Mouse (Mus musculus) layer of hippocampus, postnatal 14 days (tissue): ENCODE measurements at regions not wholly inside any gene's neighbourhood (a gene's known extent, or its start where the extent isn't known, plus 50 kb on each side); places are given as distances from the start of the nearest gene placed in this dataset.

Source experiments
- DNase-seq, 2 experiments: peaks; one replicate each; pipeline ENCODE4 v3.0.0; 2021 to 2022; ENCODE audit warnings: low spot score in 2 of 2, mixed read lengths in 1 of 2

DNA sequence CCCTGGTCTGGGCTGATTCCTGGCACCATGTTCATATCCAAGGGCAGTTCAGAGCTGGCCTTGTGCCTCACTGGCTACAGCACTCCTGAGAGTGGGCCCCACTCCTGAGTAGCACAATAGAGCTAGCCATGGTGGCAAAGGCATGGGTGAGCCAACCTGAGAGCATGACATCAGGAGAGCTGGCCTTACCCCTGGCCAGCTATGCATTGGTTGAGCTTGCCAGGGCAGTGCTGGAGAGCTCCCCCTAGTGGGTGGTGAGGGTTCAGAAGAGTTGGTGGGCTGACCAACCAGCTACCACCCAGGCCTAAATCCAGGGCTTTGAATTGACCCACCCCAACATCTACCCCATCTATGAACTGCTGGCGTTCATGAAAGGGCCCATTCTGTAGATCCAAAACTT is 106.0 kb upstream of the Usp24 start:
- no peak for DNase-seq

DNA sequence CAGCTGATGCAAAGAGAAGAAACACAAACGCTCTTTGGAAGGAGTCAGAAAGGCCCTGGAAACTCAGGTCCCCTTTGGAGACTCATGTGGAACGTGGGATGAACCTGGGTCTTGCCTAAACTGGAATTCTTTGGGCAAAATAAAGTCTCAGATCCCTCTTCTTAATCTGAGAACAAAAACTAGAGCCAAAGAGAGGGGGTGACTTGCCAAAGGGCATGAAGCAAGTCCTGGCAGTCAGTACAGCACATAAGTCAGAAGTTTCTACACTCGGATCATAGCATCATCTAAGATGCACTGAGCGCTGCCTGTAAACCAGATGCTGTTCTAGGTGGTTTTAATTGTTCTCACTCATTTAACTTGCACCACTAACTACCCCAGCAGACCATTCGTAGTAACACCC is 101.8 kb upstream of the Usp24 start:
- no peak for DNase-seq

DNA sequence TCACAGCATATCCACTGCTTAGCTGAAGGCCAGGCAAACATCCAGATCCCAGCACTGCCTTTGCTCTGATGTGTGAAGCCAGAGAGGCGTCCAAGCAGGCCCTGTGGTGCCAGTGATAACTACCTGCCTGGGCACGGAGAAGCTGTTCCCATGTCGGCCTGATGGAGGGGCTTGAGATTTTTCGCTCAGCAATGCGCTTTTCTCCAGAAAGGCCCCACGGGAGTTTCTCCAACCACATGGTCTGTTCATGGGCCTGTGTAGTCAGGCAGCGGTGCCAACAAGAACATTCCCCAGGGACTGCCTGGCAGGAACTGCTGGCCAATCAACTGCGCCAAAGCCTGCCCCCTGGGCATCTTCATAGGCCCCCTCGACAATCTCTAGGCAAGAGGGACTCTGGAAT is 95.4 kb upstream of the Usp24 start:
- no peak for DNase-seq

DNA sequence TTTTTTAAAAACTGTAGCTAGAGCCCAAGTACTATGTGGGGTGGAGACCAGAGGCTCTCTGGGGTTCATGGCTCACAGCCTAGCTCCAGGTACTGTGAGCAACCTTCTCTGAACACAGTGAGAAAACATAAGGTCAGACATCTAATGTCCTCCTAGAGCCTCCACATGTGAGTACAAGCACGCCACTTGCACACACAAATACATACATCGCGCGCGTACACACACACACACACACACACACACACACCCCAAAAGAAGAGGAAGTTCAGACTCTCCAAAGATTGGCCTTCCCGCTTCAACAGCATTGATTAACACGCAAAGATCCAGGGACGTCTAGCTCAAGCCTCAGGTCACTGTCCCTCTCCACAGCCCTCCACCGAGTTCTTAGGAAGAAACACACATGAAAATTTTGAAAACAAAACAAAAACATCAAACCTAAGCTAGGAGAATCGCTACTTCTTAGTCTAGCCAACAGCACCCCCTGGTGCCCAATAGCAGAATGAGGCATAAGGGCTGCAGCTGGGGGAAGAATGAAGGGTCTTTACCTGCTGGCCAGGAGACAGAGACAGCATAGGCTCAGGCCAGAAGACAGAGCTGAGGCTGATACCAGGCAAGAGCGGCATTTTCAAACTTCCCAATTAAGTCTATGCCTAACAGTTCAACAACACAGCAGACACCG is 90.7 kb upstream of the Usp24 start:
- peak; percentile 64 to 73 for DNase-seq

DNA sequence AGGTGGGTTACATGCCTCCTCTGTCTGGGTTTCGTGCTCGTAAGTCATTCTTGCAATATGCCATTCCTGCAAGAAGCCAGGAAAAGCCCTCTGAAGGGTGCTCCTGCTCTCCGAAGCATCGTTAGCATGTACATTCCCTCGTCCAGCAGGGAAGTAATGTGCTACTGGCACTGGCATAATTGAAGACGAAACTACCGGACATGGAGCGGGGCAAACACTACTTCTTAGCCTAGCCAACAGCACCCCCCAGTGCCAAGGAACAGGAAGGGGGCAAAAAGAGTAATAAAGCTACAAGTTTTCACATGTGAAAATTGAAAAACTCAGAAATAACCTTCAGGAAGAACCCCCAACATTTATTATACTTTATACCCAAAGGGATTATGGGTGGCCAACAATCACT is 88.6 kb upstream of the Usp24 start:
- DNase-seq: peak in 1 of 2 experiments; percentile 26

DNA sequence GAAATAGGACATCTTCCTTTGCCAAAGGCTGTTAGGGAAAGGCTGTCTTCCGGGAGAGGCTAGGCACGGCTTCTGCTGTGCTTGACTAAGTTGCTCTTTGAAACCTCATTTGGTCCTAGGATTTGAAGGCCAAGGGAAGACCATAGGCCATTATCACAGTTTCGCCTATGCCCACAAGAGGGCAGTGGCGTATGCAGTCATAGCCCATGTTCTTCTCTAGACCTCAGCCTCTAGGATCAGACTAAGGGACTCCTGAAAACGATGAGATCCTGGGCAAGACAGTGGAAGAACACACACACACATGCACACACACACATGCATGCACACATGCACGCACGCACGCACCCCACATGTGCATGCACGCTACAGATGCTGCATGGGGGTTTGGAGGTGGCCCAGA is 87.5 kb upstream of the Usp24 start:
- peak; percentile 82 to 88 for DNase-seq

DNA sequence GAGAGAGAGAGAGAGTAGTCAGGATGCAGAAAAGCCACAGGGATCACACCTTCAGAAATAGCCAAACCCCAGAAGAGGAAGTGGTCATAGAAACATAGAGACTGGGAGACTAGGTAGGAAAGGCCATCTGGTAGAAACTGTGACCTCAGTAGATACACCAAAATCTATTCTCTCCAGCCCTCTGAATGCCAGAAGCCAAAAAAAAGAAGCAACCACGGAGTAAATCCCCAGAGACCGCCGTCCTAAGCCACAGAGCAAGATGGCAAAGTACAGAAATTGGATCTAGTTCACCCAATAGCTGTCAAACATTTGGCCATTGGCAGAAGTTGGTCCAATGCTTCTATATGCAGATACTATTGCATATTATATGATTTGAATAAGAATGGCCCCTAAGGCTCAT is 86.5 kb upstream of the Usp24 start:
- no peak for DNase-seq

DNA sequence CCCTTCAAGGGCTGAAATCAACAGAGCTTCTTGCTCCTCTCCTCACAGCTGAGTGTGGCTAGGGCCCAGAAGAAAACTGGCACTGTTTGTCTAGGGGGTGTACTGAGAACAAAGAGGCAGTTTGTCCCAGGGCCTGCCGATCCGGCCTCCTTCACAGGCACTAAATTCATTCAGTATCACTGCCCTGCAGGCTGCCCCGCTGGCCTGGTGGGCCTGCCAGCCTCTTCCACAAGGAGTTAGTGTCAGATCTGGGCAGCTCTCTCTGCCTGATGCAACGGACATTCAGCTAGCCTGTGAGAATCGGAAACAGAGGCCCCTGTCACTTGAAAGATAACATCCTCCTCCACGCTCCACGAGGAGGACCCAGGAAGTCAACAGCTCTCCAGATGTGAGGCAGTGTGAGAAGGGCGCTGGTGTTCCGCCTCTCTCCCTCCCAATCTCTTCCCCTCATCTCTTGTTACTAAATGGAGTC is 83.5 kb upstream of the Usp24 start:
- peak; percentile 63 to 86 for DNase-seq

DNA sequence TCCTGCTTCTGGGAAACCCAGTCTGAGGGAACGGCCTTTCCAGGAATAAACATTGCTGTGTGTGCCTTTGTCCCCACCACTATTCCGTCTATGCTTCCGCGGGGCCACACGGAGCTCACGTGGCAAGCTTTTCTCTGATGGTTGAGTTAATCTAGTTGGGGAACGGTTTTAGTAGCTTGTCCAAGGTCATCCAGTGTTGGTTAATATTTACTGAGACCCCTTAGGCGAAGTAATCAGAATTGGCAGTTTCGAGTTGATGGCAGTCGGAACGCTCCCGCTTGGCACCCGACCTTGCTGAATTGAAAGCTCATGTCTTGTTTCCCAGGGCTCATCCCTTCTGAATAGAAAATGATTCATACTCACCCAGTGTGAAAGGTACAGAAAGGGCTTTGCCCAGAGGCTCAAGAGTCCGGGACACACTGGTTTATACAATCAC is 71.6 kb upstream of the Usp24 start:
- no peak for DNase-seq

DNA sequence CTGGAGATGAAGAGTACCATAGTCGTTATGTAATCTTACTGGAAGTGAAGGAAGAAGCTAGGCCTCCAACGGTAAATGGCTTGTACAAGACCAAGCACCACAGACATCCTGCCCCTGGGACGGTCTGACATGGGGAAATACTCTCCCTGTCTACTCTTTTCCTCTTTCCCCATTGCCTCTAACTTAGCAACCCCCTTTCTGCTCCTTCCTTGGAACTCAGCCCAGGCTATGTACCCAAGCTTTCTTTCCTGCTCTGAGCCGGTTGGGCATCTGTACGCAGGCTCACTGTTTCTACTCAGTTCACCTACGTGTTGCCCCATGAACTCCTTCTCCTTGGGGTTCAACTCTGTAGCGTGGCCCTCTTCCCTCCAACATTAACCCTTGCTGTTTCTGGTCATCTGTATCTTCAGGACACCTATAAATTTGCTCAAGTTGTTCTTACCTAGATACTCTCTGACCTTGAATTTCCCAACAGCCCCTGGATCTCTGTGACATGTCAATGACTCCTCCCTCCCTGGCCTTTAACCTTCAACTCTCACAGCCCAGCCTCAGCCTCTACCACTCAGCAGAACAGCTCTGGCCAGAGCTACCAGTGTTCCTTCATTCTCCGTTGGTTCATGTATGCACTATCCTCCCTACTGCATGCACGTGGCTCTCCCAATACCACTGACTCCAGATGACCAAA is 71.0 kb upstream of the Usp24 start:
- DNase-seq: peak in 1 of 2 experiments; percentile 58

DNA sequence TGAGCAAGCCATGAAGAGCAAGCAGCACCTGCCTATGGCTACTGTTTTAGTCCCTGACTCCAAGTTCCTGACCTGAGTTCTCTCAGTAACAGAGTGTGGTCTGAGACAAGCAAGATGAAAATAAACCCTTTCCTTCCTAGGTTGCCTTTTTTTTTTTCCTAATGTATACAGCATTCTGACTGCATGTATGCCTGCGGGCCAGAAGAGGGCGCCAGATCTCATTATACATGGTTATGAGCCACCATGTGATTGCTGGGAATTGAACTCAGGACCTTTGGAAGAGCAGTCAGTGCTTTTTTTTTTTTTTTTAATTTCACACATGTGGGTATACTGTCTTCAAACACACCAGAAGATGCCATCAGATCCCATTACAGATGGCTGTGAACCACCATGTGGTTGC is 69.3 kb upstream of the Usp24 start:
- no peak for DNase-seq

DNA sequence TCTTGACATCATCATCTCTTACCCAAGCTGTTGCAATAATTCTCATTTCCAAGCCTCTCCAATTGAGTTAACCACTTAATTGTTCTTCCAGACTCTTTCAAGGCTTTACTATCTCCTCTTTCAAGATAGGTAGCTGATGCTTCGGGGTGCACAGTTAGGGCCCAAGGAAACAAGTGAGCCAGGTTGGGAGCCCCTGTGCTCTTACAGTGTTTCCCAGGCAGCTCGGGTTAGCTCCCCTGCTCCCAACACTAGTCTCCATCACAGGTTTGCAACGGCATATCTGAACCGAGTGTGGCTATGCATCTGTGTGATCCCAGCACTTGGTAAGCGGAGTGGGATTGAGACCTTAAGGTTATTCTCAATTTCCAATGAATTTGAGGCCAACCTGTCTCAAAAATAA is 68.6 kb upstream of the Usp24 start:
- no peak for DNase-seq

DNA sequence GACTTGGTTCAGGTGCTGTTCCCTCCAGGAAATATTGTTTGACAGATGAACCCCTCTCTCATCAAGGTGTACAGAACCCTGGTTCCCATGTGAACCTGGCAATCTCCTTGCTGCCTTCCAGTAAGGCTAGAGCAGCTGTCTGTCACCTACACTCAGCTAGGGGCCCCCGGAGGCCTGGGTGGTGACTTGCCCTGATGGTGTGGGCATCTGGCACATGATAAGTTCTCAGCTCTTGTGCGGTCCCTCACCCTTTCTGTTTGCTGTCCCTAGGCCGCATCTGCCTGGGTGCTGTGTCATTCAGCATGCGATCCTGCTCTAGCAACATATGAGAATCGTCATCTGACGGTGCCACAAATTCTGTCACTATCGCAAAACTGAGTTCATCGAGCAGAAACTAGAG is 67.7 kb upstream of the Usp24 start:
- DNase-seq: no peak

DNA sequence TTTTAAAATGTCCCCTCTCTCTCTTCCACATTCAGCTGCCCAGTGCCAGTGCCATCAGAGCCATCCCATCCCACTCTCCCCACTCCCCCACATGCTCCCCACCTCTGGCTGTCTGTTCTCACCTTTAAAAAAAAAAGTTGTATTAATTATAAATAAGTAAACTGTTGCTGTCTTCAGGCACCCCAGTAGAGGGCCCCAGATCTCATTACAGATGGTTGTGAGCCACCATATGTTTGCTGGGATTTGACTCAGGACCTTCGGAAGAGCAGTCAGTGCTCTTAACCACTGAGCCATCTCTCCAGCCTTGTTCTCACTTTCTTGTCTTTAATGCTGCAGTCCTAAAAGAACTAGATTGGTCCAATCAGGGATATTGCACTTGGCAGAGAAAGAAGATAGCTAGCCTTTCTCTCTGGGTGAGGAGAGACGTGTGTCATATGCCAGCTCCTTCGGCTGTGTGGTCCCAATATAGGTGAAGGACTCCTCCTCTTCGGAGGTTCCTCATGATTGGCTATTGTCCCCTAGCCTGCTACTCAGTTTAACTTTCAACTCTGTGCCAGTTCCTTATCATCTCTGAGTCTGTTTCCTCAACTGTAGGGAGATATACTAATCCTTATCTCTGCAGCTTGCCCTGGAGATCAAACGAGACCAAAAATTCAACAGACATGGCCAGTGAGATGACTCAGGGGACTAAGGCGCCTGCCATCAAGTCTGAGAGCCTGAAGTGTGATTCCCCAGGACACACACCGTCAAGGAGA is 66.8 kb upstream of the Usp24 start:
- no peak for DNase-seq

DNA sequence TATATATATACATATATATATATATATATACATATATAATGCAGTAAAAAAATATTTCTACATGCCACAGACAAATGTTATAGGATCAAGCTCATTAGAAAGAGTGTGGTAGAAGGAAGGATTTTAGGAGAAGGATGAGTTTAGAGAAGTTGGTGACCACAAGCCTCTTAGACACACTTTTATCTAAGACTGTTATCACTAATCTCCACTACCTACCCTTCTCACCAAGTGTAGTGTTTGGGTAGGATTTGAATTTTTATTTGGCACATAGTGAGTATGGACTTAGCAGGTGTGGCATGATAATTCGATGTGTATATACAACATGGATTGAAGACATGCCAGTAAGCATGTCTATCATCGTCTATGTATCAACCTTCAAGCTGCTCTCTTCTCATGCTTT is 66.0 kb upstream of the Usp24 start:
- no peak for DNase-seq

DNA sequence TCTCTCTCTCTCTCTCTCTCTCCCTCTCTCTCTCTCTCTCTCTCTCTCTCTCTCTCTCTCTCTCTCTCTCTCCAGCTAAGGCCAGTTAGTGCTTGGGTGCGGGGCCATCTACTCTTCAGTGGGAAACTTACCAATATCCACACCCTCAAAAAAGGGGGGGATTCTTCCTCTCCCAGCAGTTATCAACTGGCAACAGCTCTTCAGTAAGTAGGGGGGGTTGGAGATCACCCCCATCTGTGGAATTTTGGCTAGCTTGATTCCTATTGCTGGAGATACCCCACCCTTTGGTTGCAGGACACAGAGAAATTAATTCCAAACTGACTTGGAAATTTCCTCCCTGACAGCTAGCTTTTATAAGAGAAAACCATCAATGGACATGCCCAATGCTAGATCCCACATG is 64.6 kb upstream of the Usp24 start:
- no peak for DNase-seq

DNA sequence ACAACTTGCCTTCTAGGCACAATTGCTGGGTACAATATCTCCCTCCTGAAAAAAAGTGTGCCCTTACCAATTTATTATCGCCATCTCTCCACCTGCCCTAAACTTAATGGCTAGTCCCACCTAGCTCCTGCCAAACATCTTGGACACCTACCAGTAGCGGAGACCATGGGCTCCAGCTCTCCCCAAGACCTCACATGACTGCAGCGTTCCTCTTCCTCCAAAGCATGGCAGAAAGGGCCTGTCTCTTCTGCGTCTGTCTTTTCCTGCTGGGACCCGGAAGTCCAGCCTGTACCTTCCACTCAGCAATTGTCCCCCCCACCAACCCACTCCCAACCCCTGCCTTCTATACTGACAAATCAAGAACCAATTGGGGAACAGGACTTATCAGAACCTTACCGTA is 63.1 kb upstream of the Usp24 start:
- DNase-seq: no peak

DNA sequence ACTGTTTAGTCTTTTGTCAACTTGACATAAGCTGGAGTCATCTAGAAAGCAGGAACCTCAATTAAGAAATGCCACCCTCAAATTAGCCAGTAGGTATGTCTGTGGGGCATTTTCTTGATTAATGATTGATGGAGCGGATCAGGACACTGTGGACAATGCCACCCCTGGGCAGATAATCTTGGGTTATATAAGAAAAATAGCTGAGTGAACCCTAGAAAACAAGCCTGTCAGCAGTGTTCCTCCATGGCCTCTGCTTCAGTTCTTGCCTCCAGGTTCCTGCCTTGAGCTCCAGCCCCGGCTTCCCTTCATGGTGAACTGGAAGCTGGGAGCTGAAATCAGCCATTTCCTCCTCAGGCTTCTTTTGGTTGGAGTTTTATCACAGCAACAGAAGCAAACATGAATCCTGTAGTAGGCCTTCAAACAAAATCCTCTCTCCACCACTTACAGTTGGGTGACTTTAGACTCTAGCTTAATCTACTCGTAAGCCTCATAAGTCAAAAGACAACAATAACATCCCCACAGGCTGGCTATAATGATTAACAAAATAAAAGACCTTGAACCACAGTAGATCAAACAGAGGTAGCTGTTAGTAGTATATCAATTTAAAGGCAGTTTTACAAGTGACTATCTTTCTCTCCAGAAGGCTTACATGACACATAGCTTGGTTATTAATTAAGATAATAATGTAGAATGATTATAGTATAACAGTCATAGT is 61.1 kb upstream of the Usp24 start:
- DNase-seq: no peak

DNA sequence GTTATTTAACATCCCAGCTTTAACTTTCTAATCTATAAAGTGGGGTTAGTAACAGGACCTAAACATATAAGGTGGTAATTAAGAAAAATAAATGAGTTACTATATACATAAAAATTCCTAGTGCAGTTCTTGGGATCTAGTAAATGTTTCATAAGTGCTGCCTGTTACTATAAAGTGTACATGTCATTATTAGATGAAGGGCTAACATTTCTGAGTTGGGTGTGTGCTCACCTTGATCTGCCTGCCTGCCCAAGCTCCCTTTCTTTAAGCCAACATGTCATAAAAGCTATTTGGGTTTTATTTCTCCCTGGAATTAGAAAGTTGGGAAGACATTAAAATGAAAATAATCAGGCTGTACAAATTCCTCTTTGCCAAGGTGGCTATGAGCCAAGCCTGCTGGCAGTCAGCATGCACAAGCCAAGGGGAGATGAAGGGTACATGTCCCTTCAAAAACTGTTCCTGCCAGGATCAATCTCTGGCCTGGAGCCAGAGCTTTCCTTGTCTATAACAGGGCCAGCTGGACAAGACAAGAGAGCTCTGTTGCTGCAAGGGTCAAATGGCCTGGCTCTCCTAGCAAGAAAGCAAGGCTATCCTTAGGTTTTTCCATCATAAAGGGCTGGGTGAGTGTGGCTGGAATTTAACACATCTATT is 59.9 kb upstream of the Usp24 start:
- peak; percentile 58 to 90 for DNase-seq

DNA sequence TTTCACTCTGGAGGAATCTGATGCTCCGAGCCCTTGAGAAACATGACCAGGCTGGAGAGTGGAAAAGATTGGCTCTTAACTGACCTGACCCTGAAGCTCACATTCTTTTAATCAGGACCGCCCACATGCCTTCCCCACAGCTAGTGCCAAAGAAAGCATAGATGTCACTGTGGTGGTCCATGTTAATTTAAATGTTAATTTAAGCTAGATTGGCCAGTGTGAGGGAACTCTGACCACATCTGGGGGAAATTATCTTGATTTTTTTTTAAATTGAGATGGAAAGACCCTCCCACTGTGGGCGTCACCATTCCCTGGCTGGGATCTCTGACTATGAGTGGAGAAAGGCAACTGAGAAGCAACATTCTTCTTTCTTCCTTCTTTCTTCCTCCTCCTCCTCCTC is 54.6 kb upstream of the Usp24 start:
- no peak for DNase-seq

DNA sequence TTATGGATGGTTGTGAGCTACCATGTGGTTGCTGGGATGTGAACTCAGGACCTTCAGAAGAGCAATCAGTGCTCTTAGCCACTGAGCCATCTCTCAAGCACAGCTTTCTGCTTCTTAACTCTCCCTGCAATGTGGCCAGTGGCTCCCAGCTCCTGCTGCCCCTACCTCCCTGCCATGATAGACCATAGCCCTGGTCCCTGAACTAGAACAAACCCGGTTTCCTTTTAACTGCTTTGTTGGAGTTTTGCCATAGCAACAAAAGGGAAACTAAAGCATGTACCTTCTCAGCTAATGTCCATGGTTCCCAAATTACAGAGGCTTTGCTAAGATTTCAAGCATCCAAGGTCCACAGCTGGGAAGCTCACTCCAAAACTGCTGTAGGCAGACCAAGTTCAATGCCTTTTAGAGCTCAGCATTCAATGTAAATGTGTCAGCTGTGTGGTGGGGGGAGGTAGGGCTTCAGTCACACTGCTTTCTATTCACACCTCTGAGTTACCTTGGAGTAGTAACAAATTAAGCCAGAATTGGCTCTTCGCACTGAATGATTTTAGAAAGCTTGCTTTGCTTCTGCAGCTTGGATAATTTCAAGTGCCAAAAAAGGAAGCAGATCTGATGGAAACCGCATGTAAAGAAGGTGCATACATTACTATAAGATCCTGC is 54.0 kb upstream of the Usp24 start:
- peak in 1 of 2 experiments; percentile 24 for DNase-seq
